Mouse (Mus musculus): ENCODE measurements at regions not wholly inside any gene's neighbourhood (a gene's known extent, or its start where the extent isn't known, plus 50 kb on each side); places are given as distances from the start of the nearest gene placed in this dataset.

DNA sequence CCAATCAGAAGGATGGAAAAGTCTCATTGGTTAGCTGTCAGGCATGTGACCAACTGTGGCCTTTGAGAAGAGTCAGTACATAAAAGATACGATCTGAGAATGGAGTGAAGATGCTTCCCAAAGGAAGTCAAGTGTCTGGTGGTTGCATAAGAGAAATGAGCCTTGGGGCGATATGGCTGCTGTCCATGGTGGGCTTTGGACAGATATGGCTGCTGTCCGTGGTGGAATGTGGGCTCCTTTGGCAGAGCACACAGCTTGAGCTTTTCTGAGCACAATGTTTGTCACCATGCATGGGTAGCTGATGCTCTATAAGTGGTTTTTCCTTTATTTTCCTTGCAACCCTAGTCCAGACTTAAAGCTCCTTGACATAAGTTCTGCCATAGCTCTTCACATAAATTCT is 155.1 kb downstream of the Abcc12 start:
- TF ChIP-seq CTCF (IDR thresholded peaks at IDR 0.05; ENCODE audit: control insufficient read depth, insufficient read depth, insufficient read length) (no peak), USF1 (IDR thresholded peaks at IDR 0.05; ENCODE audit: low read depth) (peak; percentile 26), MYOD1 (IDR thresholded peaks at IDR 0.05; ENCODE audit: control insufficient read depth, insufficient read length, low read depth) (no peak), FOSL1 (IDR thresholded peaks at IDR 0.05; ENCODE audit: insufficient read depth, low read length, poor library complexity, severe bottlenecking) (no peak), MAX (IDR thresholded peaks at IDR 0.05) (no peak), MYOG (IDR thresholded peaks at IDR 0.05; ENCODE audit: control insufficient read depth, extremely low read depth, insufficient read length) (no peak)

Measured in C2C12 (cell line).